Comparison of ENCODE assay signal across 13 mouse cellular contexts in genomic region chr1:35823981-35824880, GRCm38 (mm10).
DNase-seq lines count a peak whose midpoint lies in the region; ATAC-seq and TF ChIP-seq lines count a peak whose summit lies in the region.
"Had no signal": no experiment of that assay in that cellular context is flagged by ENCODE, and none has a peak within 500 bp of the region (broad histone marks: within the 10 kb centered on the region; RNA-seq: fewer than 3 reads in every experiment).

No protein-coding gene starts in this region.

- DNase-seq in heart, postnatal 36 days = no peak
- DNase-seq in right cerebral cortex, adult 18-20 months = peak; percentile 7
- no peak for DNase-seq in right cerebral cortex, postnatal 4 days
- DNase-seq in embryo, embryonic 9.5 days (ENCODE audit: extremely low spot score) = peak; percentile 39
- DNase-seq in stomach, postnatal 0 days (ENCODE audit: low spot score) = peak; percentile 13
- DNase-seq: adrenal gland, adult 2 months; kidney, adult 8-10 months; thymus, postnatal 25 days had no signal

- WGBS in heart, embryonic 15.5 days = 37% methylated on average over 24 of the region's 24 CpGs
- WGBS in stomach, postnatal 0 days = 40% methylated on average over 19 of the region's 24 CpGs

- no peak for TF ChIP-seq CTCF in stomach, postnatal 0 days (IDR thresholded peaks at IDR 0.05; ENCODE audit: low read depth)

- TF ChIP-seq EP300 in stomach, postnatal 0 days (optimal IDR thresholded peaks at IDR 0.05) = no peak

- H3K27ac ChIP-seq in heart, embryonic 15.5 days = no peak overlapping the region
- H3K27ac ChIP-seq in stomach, postnatal 0 days (replicated peaks) = no peak overlapping the region
- H3K27ac ChIP-seq: embryonic facial prominence, embryonic 13.5 days; left cerebral cortex, adult 2 months had no signal

- H3K9me3 ChIP-seq in heart, embryonic 15.5 days (replicated peaks) = no peaks in the 10 kb centered on the region
- H3K9me3 ChIP-seq in stomach, postnatal 0 days (ENCODE audit: control insufficient read depth, low read length) = no peaks in the 10 kb centered on the region

- H3K4me2 ChIP-seq in heart, embryonic 15.5 days = peak overlapping the region; percentile 32; the same call in 1 of the 2 replicates
- no peak overlapping the region for H3K4me2 ChIP-seq in stomach, postnatal 0 days (replicated peaks; ENCODE audit: low read depth)
- H3K4me2 ChIP-seq: embryonic facial prominence, embryonic 13.5 days had no signal

- ATAC-seq in heart, embryonic 15.5 days (replicated peaks; ENCODE audit: insufficient number of reproducible peaks, insufficient read depth, low FRiP score, low read depth) = no peak
- no peak for ATAC-seq in stomach, postnatal 0 days (ENCODE audit: low FRiP score, low TSS enrichment)
- ATAC-seq in frontal cortex, adult (ENCODE audit: low TSS enrichment) = no peak
- ATAC-seq: lung, postnatal 0 days had no signal

- H3K27me3 ChIP-seq in heart, embryonic 15.5 days = no peaks in the 10 kb centered on the region
- H3K27me3 ChIP-seq in stomach, postnatal 0 days (ENCODE audit: control insufficient read depth, insufficient read depth, low read length) = no peaks in the 10 kb centered on the region
- H3K27me3 ChIP-seq: embryonic facial prominence, embryonic 13.5 days had no signal

- intact Hi-C loops in heart, postnatal 36 days (cut with DNase I) = no loop called here

- peaks cover 15% of the 10 kb centered on the region for H3K4me1 ChIP-seq in heart, embryonic 15.5 days (replicated peaks)
- H3K4me1 ChIP-seq in stomach, postnatal 0 days (replicated peaks; ENCODE audit: control insufficient read depth, insufficient read depth) = no peaks in the 10 kb centered on the region

- no peak overlapping the region for H3K9ac ChIP-seq in heart, embryonic 15.5 days
- no peak overlapping the region for H3K9ac ChIP-seq in stomach, postnatal 0 days (ENCODE audit: low read length)
- H3K9ac ChIP-seq: embryonic facial prominence, embryonic 13.5 days had no signal

- H3K36me3 ChIP-seq in heart, embryonic 15.5 days = no peaks in the 10 kb centered on the region
- H3K36me3 ChIP-seq in stomach, postnatal 0 days (ENCODE audit: control insufficient read depth, insufficient read depth, low read length) = no peaks in the 10 kb centered on the region
- H3K36me3 ChIP-seq: embryonic facial prominence, embryonic 13.5 days had no signal

- H3K4me3 ChIP-seq in heart, embryonic 15.5 days = no peak overlapping the region
- no peak overlapping the region for H3K4me3 ChIP-seq in stomach, postnatal 0 days (ENCODE audit: low read depth, low read length)
- H3K4me3 ChIP-seq: embryonic facial prominence, embryonic 13.5 days; left cerebral cortex, adult 2 months had no signal

Comparison
In these comparisons a context has a peak if more than half of its experiments do, and no peak if none do; other contexts are left out.
1. DNase-seq: peak in right cerebral cortex, adult 18-20 months (single experiment), embryo, embryonic 9.5 days (single experiment) and stomach, postnatal 0 days (single experiment); none in heart, postnatal 36 days (0 of 2) and right cerebral cortex, postnatal 4 days (single experiment).